Mouse (Mus musculus): ENCODE measurements around the gene Tbce. TPM values are rescaled to one million over a fixed set of nuclear protein-coding genes. Genes with fewer than 3 reads are reported as not detected.
"Not testable (repeated sequence)": the region's sequence is repeated elsewhere in the genome, so short reads cannot be mapped to it uniquely, and the experiment has no call there.

The Tbce gene
- polyA plus RNA-seq, 1 experiment = 13.9 TPM

GRCm38 (mm10) chr13:14002706-14003105 is 36.7 kb downstream of the Tbce start:
- H3K4me3 ChIP-seq (ENCODE audit: extremely low read depth, insufficient read depth, insufficient read length) = no peak overlapping the region
- no peak overlapping the region for H3K27ac ChIP-seq (ENCODE audit: insufficient read depth, low read length)
- no peaks in the 10 kb centered on the region for H3K27me3 ChIP-seq (ENCODE audit: control insufficient read depth, insufficient read depth, low read length)
- TF ChIP-seq POLR2A (IDR thresholded peaks at IDR 0.05; ENCODE audit: low read depth, low read length) (no peak), CTCF (IDR thresholded peaks at IDR 0.05; ENCODE audit: extremely low read depth, insufficient read depth, insufficient read length, insufficient replicate concordance) (no peak)
- no peaks in the 10 kb centered on the region for H3K4me1 ChIP-seq (ENCODE audit: control insufficient read depth, insufficient read depth, insufficient read length)
- no peak for DNase-seq (ENCODE audit: low read depth in 1 of 2, low spot score in 2 of 2)
- H3K36me3 ChIP-seq (ENCODE audit: control insufficient read depth, insufficient read depth, low read length) = peaks cover 34% of the 10 kb centered on the region
- 89% methylated on average over 2 of the region's 2 CpGs for WGBS

GRCm38 (mm10) chr13:13997476-13997875 is 42.0 kb downstream of the Tbce start:
- no peak for DNase-seq (ENCODE audit: low read depth in 1 of 2, low spot score in 2 of 2)
- no peak overlapping the region for H3K4me3 ChIP-seq (ENCODE audit: extremely low read depth, insufficient read depth, insufficient read length)
- no peaks in the 10 kb centered on the region for H3K4me1 ChIP-seq (ENCODE audit: control insufficient read depth, insufficient read depth, insufficient read length)
- no peaks in the 10 kb centered on the region for H3K27me3 ChIP-seq (ENCODE audit: control insufficient read depth, insufficient read depth, low read length)
- 96% methylated on average over 5 of the region's 5 CpGs for WGBS
- TF ChIP-seq POLR2A (IDR thresholded peaks at IDR 0.05; ENCODE audit: low read depth, low read length) = no peak
- H3K27ac ChIP-seq (ENCODE audit: insufficient read depth, low read length) = no peak overlapping the region
- H3K36me3 ChIP-seq (ENCODE audit: control insufficient read depth, insufficient read depth, low read length) = peaks cover 24% of the 10 kb centered on the region

- no peak overlapping the region for H3K4me3 ChIP-seq (ENCODE audit: extremely low read depth, insufficient read depth, insufficient read length)
- peaks cover 23% of the 10 kb centered on the region for H3K36me3 ChIP-seq (ENCODE audit: control insufficient read depth, insufficient read depth, low read length)
- no peaks in the 10 kb centered on the region for H3K4me1 ChIP-seq (ENCODE audit: control insufficient read depth, insufficient read depth, insufficient read length)
- H3K27ac ChIP-seq (ENCODE audit: insufficient read depth, low read length) = no peak overlapping the region
- no peak for TF ChIP-seq POLR2A (IDR thresholded peaks at IDR 0.05; ENCODE audit: low read depth, low read length)
- no peak for TF ChIP-seq CTCF (IDR thresholded peaks at IDR 0.05; ENCODE audit: extremely low read depth, insufficient read depth, insufficient read length, insufficient replicate concordance)
- no peaks in the 10 kb centered on the region for H3K27me3 ChIP-seq (ENCODE audit: control insufficient read depth, insufficient read depth, low read length)
- DNase-seq (ENCODE audit: low read depth in 1 of 2, low spot score in 2 of 2) = no peak
- WGBS = 94% methylated on average over 5 of the region's 5 CpGs
These were observed 44.4 kb downstream of the Tbce start for GRCm38 (mm10) chr13:13995046-13995445.

GRCm38 (mm10) chr13:13993041-13993440 is 46.4 kb downstream of the Tbce start:
- Histone ChIP-seq H3K27ac (ENCODE audit: insufficient read depth, low read length) (no peak overlapping the region), H3K36me3 (ENCODE audit: control insufficient read depth, insufficient read depth, low read length) (peaks cover 15% of the 10 kb centered on the region), H3K27me3 (ENCODE audit: control insufficient read depth, insufficient read depth, low read length) (no peaks in the 10 kb centered on the region), H3K4me1 (ENCODE audit: control insufficient read depth, insufficient read depth, insufficient read length) (no peaks in the 10 kb centered on the region), H3K4me3 (ENCODE audit: extremely low read depth, insufficient read depth, insufficient read length) (no peak overlapping the region)
- 88% methylated on average over 3 of the region's 3 CpGs for WGBS
- no peak for DNase-seq (ENCODE audit: low read depth in 1 of 2, low spot score in 2 of 2)
- no peak for TF ChIP-seq POLR2A (IDR thresholded peaks at IDR 0.05; ENCODE audit: low read depth, low read length)
- TF ChIP-seq CTCF (IDR thresholded peaks at IDR 0.05; ENCODE audit: extremely low read depth, insufficient read depth, insufficient read length, insufficient replicate concordance) = no peak

GRCm38 (mm10) chr13:13990391-13990790 is 49.0 kb downstream of the Tbce start:
- TF ChIP-seq CTCF (IDR thresholded peaks at IDR 0.05; ENCODE audit: extremely low read depth, insufficient read depth, insufficient read length, insufficient replicate concordance) = no peak
- TF ChIP-seq POLR2A (IDR thresholded peaks at IDR 0.05; ENCODE audit: low read depth, low read length) = no peak
- 93% methylated on average over 2 of the region's 2 CpGs for WGBS
- Histone ChIP-seq H3K4me3 (ENCODE audit: extremely low read depth, insufficient read depth, insufficient read length) (no peak overlapping the region), H3K4me1 (ENCODE audit: control insufficient read depth, insufficient read depth, insufficient read length) (no peaks in the 10 kb centered on the region), H3K27ac (ENCODE audit: insufficient read depth, low read length) (no peak overlapping the region), H3K27me3 (ENCODE audit: control insufficient read depth, insufficient read depth, low read length) (no peaks in the 10 kb centered on the region), H3K36me3 (ENCODE audit: control insufficient read depth, insufficient read depth, low read length) (peaks cover 9% of the 10 kb centered on the region)
- no peak for DNase-seq (ENCODE audit: low read depth in 1 of 2, low spot score in 2 of 2)

DNA sequence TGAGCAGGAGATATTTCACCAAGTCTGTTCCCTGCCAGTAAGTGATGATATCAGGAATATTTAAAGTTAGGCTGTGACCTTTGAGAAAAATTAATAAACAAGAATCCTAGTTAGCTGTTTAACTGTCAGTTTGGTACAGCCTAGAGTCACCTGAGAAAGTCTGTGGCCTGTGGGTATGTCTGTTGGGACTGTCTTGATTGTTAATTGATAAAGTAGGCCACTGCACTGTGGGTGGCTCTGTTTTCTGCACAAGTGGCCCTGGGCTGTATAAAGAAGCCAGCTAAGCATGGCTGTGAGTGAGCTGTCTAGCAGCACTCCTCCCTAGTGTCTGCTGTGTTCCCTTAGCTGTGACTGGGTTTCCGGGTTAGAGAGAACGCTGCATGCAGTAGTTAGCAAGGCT is 50.3 kb downstream of the Tbce start:
- Histone ChIP-seq H3K4me3 (ENCODE audit: extremely low read depth, insufficient read depth, insufficient read length) (no peak overlapping the region), H3K4me1 (ENCODE audit: control insufficient read depth, insufficient read depth, insufficient read length) (no peaks in the 10 kb centered on the region), H3K27ac (ENCODE audit: insufficient read depth, low read length) (no peak overlapping the region), H3K36me3 (ENCODE audit: control insufficient read depth, insufficient read depth, low read length) (peaks cover 7% of the 10 kb centered on the region), H3K27me3 (ENCODE audit: control insufficient read depth, insufficient read depth, low read length) (no peaks in the 10 kb centered on the region)
- no peak for TF ChIP-seq CTCF (IDR thresholded peaks at IDR 0.05; ENCODE audit: extremely low read depth, insufficient read depth, insufficient read length, insufficient replicate concordance)
- DNase-seq (ENCODE audit: low read depth in 1 of 2, low spot score in 2 of 2) = no peak
- 92% methylated on average over 2 of the region's 2 CpGs for WGBS

- DNase-seq (ENCODE audit: low read depth in 1 of 2, low spot score in 2 of 2) = no peak
- no peak overlapping the region for H3K27ac ChIP-seq (ENCODE audit: insufficient read depth, low read length)
- no peak overlapping the region for H3K4me3 ChIP-seq (ENCODE audit: extremely low read depth, insufficient read depth, insufficient read length)
- TF ChIP-seq POLR2A (IDR thresholded peaks at IDR 0.05; ENCODE audit: low read depth, low read length) (no peak), CTCF (IDR thresholded peaks at IDR 0.05; ENCODE audit: extremely low read depth, insufficient read depth, insufficient read length, insufficient replicate concordance) (no peak)
- WGBS = 87% methylated on average over 6 of the region's 6 CpGs
- no peaks in the 10 kb centered on the region for H3K4me1 ChIP-seq (ENCODE audit: control insufficient read depth, insufficient read depth, insufficient read length)
- peaks cover under 1% of the 10 kb centered on the region; the same call in 1 of the 2 replicates for H3K36me3 ChIP-seq (ENCODE audit: control insufficient read depth, insufficient read depth, low read length)
- no peaks in the 10 kb centered on the region for H3K27me3 ChIP-seq (ENCODE audit: control insufficient read depth, insufficient read depth, low read length)
These were observed 55.9 kb downstream of the Tbce start for GRCm38 (mm10) chr13:13983523-13983922.

DNA sequence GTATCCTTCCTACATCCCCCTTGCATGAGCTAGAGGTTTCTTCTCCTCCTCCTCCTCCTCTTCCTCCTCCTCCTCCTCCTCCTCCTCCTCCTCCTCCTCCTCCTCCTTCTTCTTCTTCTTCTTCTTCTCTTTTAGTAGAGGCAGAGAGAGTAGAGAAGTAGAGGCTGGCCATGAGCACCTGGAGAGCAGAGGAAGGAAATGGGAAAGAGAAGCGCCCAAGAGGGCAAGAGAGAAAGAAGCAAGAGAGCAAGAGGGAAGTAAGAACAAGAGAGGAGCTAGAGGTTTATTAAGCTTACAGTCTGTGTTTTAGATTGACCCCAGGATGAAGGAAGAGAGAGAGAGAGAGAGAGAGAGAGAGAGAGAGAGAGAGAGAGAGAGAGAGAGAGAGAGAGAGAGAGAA is 57.6 kb downstream of the Tbce start:
- WGBS = 89% methylated on average over 1 of the region's 1 CpGs

More for the DNA sequence above, 57.6 kb downstream of the Tbce start:
- H3K4me1 ChIP-seq (ENCODE audit: control insufficient read depth, insufficient read depth, insufficient read length); DNase-seq (ENCODE audit: low read depth in 1 of 2, low spot score in 2 of 2); H3K27ac ChIP-seq (ENCODE audit: insufficient read depth, low read length); H3K27me3 ChIP-seq (ENCODE audit: control insufficient read depth, insufficient read depth, low read length); H3K36me3 ChIP-seq (ENCODE audit: control insufficient read depth, insufficient read depth, low read length); H3K4me3 ChIP-seq (ENCODE audit: extremely low read depth, insufficient read depth, insufficient read length): not testable (repeated sequence)

Measured in spleen, adult 2 months (tissue).